Mouse (Mus musculus) neural tube, embryonic 15.5 days (tissue): ENCODE results near the gene Mum1. TPM values are rescaled to one million over a fixed set of nuclear protein-coding genes. Genes with fewer than 3 reads are reported as not detected.
"Not testable (repeated sequence)": the region's sequence is repeated elsewhere in the genome, so short reads cannot be mapped to it uniquely, and the experiment has no call there.

Experiments used
- ATAC-seq: fragments of 200-750 bp; cut with Nextera tagmentation; 2 replicates; pipeline ENCODE4 v1.8.0; 2017; ENCODE audit warnings: mild to moderate bottlenecking, moderate TSS enrichment, moderate library complexity; ENCODE audit not compliant: low FRiP score
- H3K27ac ChIP-seq: fragments of 300-500 bp; sonication (generic); replicated peaks from 2 replicates; pipeline ENCODE4 v1.5.1; 2015; ENCODE audit warnings: mild to moderate bottlenecking, inconsistent platforms
- H3K27me3 ChIP-seq: fragments of 300-500 bp; sonication (generic); replicated peaks from 2 replicates; pipeline ENCODE4 v1.6.1; 2015; ENCODE audit warnings: inconsistent platforms
- H3K36me3 ChIP-seq: fragments of 300-500 bp; sonication (generic); 2 replicates; pipeline ENCODE4 v1.6.1; 2015; ENCODE audit warnings: inconsistent platforms
- H3K4me1 ChIP-seq: fragments of 300-500 bp; sonication (generic); 2 replicates; pipeline ENCODE4 v1.6.1; 2015; ENCODE audit warnings: inconsistent platforms
- H3K4me2 ChIP-seq: fragments of 300-500 bp; sonication (generic); 2 replicates; pipeline ENCODE4 v1.6.1; 2015; ENCODE audit warnings: inconsistent platforms, mild to moderate bottlenecking, moderate library complexity
- H3K4me3 ChIP-seq: fragments of 300-500 bp; sonication (generic); replicated peaks from 2 replicates; pipeline ENCODE4 v1.5.1; 2015; ENCODE audit warnings: mild to moderate bottlenecking, inconsistent platforms
- H3K9ac ChIP-seq: fragments of 300-500 bp; sonication (generic); replicated peaks from 2 replicates; pipeline ENCODE4 v1.6.1; 2015; ENCODE audit warnings: mild to moderate bottlenecking, inconsistent platforms
- H3K9me3 ChIP-seq: fragments of 300-500 bp; sonication (generic); replicated peaks from 2 replicates; pipeline ENCODE4 v1.6.1; 2016; ENCODE audit warnings: inconsistent platforms
- WGBS: fragments of 180-500 bp; shearing (Covaris S2); methylation state at CpG from one replicate; pipeline ENCODE4 v1.1.7; 2015; ENCODE audit warnings: mixed read lengths; 5-methylcytosine and 5-hydroxymethylcytosine counted together
- polyA plus RNA-seq: library from polyadenylated mRNA; unstranded; fragments of >200 nt; fragmentation: Nextera tagmentation; extraction: Ambion mirVana; gene quantifications from 2 replicates; pipeline ENCODE4 v1.2.1, GENCODE M21; 2015

Gene Mum1
- polyA plus RNA-seq, 1 experiment from 2014 or later: 46.8 TPM

DNA sequence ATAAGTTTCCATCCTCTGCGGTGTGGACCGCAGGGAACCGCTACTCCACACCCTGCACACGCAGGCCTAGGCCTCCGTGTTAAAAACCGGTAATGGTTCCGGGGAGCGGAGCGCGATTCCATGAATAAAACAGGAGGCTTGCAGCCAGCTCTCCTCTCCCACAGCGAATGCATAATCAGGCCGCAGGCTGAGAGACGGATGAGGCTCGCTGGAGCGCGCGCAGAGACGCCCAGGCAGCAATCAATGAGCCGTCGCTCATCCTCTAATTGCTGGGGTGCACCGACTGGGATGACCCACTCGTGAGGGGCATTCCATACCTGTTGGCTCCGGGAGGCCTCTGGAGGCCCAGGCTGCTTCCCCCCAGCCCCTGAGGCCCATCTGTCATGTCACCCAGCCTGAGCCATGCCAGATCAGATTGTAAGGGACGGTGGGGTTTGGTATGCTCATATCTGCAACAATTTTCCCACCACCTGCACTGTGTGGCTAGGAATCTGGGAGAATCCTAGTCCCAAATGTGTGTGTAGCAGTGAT, 17.3 kb upstream of the Mum1 start:
- WGBS: 3% methylated on average over 24 of the region's 24 CpGs
- H3K9ac ChIP-seq: peak overlapping the region; percentile 40; the same call in 1 of the 2 replicates
- no peaks in the 10 kb centered on the region for H3K36me3 ChIP-seq
- H3K4me1 ChIP-seq: peaks cover 20% of the 10 kb centered on the region
- no peaks in the 10 kb centered on the region for H3K27me3 ChIP-seq
- ATAC-seq: peak; percentile 51; the same call in 1 of the 2 replicates
- H3K27ac ChIP-seq: peak overlapping the region; percentile 82
- peak overlapping the region; percentile 8; the same call in 1 of the 2 replicates for H3K4me3 ChIP-seq
- no peaks in the 10 kb centered on the region for H3K9me3 ChIP-seq
- peak overlapping the region; percentile 44 for H3K4me2 ChIP-seq

DNA sequence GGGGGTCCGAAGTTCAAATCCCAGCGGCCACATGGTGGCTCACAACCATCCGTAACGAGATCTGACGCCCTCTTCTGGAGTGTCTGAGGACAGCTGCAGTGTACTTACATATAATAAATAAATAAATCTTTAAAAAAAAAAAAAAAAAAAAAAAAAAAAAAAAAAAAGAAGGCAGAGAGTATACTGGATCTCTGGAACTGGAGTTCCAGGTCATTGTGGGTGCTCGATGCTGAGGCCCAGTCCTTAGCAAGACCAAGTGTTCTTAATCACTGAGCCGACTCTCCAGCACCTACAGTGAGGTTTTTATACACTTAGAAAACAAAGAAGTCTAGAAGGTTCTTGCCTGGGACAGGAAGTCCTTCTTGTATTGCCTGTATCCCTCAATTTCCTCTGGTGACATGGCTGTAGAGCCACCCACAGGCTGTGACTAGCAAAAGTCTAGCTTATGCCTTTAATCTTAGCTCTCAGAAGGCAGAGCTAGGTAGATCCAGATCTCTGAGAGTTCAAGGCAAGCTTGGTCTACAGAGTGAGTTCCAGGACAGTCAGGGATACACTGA, 14.6 kb upstream of the Mum1 start:
- ATAC-seq, H3K27ac ChIP-seq, H3K36me3 ChIP-seq, H3K9me3 ChIP-seq, H3K9ac ChIP-seq, H3K27me3 ChIP-seq, H3K4me3 ChIP-seq, H3K4me2 ChIP-seq: not testable (repeated sequence)
- WGBS: 77% methylated on average over 7 of the region's 7 CpGs
- peaks cover 28% of the 10 kb centered on the region for H3K4me1 ChIP-seq

DNA sequence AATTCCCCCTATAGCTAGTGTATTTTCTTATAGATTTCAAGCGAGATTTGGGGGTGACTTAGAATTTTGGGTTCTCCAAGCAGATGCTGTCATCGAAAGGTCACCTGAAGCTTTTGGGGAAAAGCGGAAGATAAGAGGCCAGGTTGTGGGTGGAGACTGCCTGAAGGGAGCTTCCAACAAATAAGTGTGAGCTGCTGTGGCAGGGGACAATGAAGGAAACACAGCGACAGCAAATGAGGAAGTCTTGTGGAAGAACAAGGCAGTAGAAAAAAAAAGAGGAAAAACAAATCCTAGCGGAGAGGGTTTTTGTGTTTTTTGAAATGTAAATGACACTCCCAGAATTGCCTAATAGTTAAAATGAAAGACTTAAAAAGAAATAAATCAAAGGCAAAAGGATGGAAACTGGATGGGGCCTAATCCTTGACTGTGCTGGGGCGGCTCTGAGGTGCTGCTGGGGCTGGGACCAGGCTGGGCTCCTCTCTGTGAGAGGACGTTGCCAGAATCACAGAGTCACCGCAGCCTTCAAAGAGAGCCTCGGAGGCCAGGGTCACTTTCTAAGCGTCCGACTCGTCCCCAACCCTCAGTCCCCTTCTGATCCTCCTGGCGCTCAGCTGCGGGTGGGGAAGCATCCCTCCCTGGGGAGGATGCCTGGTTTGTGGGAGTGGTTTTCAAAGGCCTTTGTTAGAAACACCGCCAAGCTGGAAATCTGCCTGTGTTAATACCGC, 11.0 kb upstream of the Mum1 start:
- Histone ChIP-seq H3K4me3 (no peak overlapping the region), H3K27me3 (no peaks in the 10 kb centered on the region), H3K27ac (no peak overlapping the region), H3K9ac (no peak overlapping the region), H3K4me1 (peaks cover 8% of the 10 kb centered on the region), H3K36me3 (no peaks in the 10 kb centered on the region), H3K9me3 (no peaks in the 10 kb centered on the region), H3K4me2 (no peak overlapping the region; the same call in 1 of the 2 replicates)
- ATAC-seq: no peak
- WGBS: 21% methylated on average over 16 of the region's 16 CpGs

DNA sequence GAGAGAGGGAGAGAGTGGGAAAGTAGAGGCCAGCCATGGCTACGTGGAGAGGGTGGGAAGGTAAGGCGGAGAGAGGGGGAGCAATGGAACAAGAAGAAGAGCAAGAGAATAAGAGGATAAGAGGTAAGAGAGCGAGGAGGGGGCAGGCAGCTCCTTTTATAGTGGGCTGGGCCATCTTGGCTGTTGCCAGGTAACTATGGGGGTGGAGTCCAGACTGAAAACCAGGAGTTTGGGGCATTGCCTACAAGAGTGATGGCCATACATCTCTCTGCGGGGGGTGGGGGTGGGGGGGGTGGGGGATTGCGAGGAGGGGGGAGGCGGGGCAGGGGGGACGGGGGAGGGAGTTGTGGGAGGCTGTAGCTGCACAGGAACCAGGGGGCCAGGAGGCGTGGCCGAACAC, 5.6 kb upstream of the Mum1 start:
- WGBS: 31% methylated on average over 7 of the region's 9 CpGs
- H3K4me1 ChIP-seq: peaks cover 6% of the 10 kb centered on the region
- H3K27ac ChIP-seq: no peak overlapping the region
- H3K4me3 ChIP-seq: no peak overlapping the region
- no peak overlapping the region for H3K9ac ChIP-seq
- H3K27me3 ChIP-seq: no peaks in the 10 kb centered on the region
- ATAC-seq: no peak
- no peaks in the 10 kb centered on the region for H3K36me3 ChIP-seq
- no peak overlapping the region for H3K4me2 ChIP-seq
- H3K9me3 ChIP-seq: no peaks in the 10 kb centered on the region

DNA sequence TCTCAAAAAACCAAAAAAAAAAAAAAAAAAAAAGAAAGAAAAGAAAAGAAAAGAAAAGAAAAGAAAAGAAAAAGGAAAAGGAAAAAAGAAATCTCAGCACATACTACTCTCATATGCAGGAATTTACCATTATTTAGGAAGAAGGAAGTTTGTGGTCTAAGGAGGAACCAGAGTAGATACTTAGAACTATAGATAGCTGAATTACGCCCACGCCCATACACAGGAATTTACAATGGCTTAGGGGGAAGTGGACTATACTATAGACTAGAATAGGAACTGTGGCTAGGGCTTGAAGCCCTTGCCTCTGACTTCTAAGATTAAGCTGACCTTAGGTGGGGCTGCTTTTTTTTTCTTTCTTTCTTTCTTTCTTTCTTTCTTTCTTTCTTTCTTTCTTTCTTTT, 3.1 kb upstream of the Mum1 start:
- not testable (repeated sequence) for H3K9me3 ChIP-seq, H3K4me3 ChIP-seq, H3K36me3 ChIP-seq, H3K27me3 ChIP-seq, H3K4me2 ChIP-seq, H3K9ac ChIP-seq, ATAC-seq, H3K27ac ChIP-seq
- H3K4me1 ChIP-seq: peaks cover 25% of the 10 kb centered on the region
- WGBS: 85% methylated on average over 2 of the region's 2 CpGs

DNA sequence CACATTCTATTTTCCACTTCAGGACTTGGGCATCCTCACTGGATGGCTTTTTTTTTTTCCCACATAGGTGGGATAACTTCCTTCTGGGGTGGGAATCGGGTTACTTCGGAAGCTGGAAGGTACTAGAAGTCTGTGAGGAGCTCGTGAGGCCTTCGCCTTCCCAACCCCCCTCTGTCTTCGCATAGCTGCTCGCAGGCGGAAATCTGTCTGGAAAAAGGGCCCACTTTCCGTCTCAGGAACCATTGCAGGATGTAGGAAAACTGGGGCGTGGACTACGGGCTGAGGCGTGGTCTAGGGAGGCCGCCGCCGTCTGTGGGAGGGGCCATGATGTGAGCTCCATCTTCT, 191 bp upstream of the Mum1 start:
- no peaks in the 10 kb centered on the region for H3K27me3 ChIP-seq

DNA sequence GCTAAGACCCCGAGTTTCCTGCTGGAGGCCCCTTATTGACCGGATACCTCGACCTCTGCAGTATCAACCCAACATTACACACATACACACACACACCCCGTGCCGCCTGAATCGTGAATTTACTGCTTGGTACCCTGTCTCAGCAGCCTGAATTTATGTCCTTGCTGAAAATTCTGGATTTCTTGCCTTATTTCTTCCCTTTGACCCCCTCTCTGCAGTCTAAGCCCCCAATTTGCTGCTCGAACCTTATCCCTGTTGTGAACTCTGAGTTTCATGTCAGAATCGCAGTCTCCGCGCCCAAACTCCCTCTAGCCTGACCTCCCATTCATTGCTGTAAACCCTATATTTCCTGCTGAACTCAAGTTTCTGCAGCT, 919 bp downstream of the Mum1 start:
- ATAC-seq: peak; percentile 27; the same call in 1 of the 2 replicates
- peak overlapping the region; percentile 97 for H3K9ac ChIP-seq
- H3K9me3 ChIP-seq: no peaks in the 10 kb centered on the region
- no peaks in the 10 kb centered on the region for H3K27me3 ChIP-seq
- H3K4me3 ChIP-seq: peak overlapping the region; percentile 75
- H3K27ac ChIP-seq: peak overlapping the region; percentile 97
- peaks cover 19% of the 10 kb centered on the region for H3K36me3 ChIP-seq
- WGBS: 7% methylated on average over 10 of the region's 10 CpGs
- H3K4me1 ChIP-seq: peaks cover 50% of the 10 kb centered on the region
- H3K4me2 ChIP-seq: peak overlapping the region; percentile 89

More for the DNA sequence above, 191 bp upstream of the Mum1 start:
- H3K27ac ChIP-seq: peak overlapping the region; percentile 97
- WGBS: under 1% methylated on average over 14 of the region's 14 CpGs
- peaks cover 50% of the 10 kb centered on the region for H3K4me1 ChIP-seq
- ATAC-seq: no peak
- H3K9me3 ChIP-seq: no peaks in the 10 kb centered on the region
- H3K4me3 ChIP-seq: peak overlapping the region; percentile 75
- peak overlapping the region; percentile 97 for H3K9ac ChIP-seq
- peaks cover 10% of the 10 kb centered on the region for H3K36me3 ChIP-seq
- H3K4me2 ChIP-seq: peak overlapping the region; percentile 89

DNA sequence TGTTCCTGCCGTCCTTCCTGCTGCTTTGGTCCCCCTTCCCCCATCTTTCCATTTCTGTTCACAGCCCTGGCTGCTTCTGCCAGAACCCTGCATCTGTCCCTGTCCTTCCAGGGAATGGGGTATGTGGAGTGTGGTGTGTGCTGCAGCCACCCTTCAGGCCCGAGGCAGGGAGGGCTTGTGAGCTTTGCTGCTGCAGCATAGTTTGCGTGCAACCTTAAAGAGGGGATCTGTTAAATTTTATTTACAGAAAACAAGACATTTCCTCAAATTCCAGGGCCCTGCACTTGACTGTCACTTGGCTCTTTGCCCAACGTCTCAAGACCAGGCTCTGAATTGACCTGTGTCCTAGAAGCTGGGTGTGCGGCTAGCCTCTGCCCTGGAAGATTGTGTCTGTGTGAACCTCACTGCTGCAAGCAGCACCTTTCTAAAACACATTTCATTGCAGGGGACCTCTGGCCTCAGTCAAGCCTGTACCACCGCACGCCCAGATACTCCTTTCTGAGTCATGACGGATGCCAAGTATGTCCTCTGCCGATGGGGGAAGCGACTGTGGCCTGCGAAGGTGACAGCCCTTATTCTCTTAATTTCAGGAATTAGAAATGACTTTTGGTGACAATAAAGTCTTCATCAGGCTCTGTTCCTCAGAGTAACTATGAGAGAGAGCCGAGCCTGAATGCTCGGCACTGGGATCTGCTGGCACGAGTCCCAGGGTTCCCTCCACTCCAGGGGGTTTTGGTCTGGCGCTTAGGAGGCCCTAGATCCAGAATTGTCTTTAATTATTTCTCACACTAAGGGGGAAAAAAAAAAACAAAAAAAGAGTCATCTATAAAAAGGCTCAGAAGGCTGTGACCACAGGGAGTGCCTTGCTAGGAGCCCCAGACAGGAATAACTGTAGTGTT, 1.9 kb downstream of the Mum1 start:
- H3K27me3 ChIP-seq: no peaks in the 10 kb centered on the region
- H3K9ac ChIP-seq: peak overlapping the region; percentile 97
- H3K4me1 ChIP-seq: peaks cover 58% of the 10 kb centered on the region
- H3K27ac ChIP-seq: peak overlapping the region; percentile 97
- WGBS: 46% methylated on average over 15 of the region's 15 CpGs
- no peak for ATAC-seq
- H3K36me3 ChIP-seq: peaks cover 28% of the 10 kb centered on the region
- peak overlapping the region; percentile 89 for H3K4me2 ChIP-seq
- peak overlapping the region; percentile 75 for H3K4me3 ChIP-seq
- H3K9me3 ChIP-seq: no peaks in the 10 kb centered on the region

DNA sequence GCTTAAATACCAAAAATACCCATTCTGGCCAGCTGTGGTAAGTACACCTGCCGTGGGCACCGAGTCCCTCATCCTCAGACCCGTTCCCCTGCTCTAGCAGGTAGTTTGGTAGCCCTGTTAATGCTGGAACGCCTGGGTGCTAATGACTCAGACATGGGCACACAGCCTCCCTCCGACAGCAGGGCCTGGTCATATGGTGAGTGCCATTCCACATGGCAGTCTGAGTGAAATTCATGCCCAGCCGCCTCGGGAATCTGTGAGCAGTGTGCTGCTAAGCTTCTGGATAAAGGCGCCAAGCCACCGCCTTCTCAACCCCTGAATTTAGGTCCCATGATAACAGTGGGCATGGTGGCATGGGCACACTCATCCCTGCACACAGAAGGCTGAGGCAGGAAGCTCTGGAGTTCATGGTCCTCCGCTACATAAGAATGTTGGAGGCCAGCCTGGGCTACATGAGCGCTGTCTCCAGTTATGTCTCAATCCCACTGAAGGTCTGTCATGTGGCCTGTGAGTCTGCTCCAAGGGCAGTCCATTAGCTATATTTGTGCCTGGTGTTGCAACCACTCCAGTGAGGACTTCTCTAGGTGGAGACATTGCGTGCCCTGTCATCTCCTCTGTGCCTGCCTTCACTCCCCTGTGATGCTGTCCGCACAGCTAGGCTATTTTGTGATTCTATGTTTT, 10.1 kb downstream of the Mum1 start:
- Histone ChIP-seq H3K9me3 (no peaks in the 10 kb centered on the region), H3K27ac (no peak overlapping the region), H3K27me3 (no peaks in the 10 kb centered on the region), H3K36me3 (peaks cover 97% of the 10 kb centered on the region), H3K4me2 (no peak overlapping the region), H3K4me1 (peaks cover 16% of the 10 kb centered on the region), H3K9ac (no peak overlapping the region), H3K4me3 (no peak overlapping the region)
- ATAC-seq: no peak
- WGBS: 96% methylated on average over 13 of the region's 13 CpGs

DNA sequence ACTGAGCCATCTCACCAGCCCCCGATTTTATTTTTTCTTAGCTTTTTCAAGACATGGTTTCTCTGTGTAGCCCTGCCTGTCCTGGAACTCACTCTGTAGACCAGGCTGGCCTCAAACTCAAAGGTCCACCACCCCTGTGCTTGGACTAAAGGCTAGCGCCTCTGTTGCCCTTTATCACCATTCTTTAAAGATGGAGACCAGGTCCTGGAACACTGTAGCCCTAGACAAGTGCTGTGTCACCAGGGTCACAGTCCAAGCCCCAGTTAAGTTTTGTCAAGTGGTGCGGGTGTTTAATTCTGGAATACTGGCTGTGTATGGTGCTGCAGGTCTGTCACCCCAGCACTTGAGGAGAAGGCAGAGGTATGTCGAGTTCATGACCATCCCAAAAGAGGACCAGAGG, 10.8 kb downstream of the Mum1 start:
- Histone ChIP-seq H3K27ac (no peak overlapping the region), H3K4me2 (no peak overlapping the region), H3K4me1 (peaks cover 16% of the 10 kb centered on the region), H3K9ac (no peak overlapping the region), H3K36me3 (peaks cover 96% of the 10 kb centered on the region), H3K9me3 (no peaks in the 10 kb centered on the region), H3K27me3 (no peaks in the 10 kb centered on the region), H3K4me3 (no peak overlapping the region)
- WGBS: 91% methylated on average over 4 of the region's 4 CpGs
- ATAC-seq: no peak

DNA sequence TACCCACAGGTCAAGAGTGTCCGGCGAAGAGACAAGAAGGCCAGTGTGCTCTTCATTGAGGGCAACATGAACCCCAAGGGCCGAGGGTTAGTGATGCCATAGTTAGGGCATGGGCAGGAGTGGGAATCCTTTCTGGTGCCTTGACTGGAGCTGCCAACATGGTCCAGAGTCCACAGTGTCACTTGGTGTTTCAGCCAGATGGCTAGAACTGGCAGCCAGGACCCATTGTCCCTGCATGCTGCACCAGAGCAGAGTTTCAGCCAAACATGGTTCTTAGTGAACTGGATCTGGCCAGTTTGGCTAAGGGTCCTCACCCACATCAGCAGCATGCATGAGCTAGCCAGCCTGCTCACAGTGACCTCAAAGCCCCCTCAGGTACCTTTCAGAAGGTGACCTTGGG, 12.1 kb downstream of the Mum1 start:
- H3K4me3 ChIP-seq: no peak overlapping the region
- no peak for ATAC-seq
- H3K9me3 ChIP-seq: no peaks in the 10 kb centered on the region
- peaks cover 6% of the 10 kb centered on the region; the same call in 1 of the 2 replicates for H3K4me1 ChIP-seq
- H3K27me3 ChIP-seq: no peaks in the 10 kb centered on the region
- no peak overlapping the region for H3K4me2 ChIP-seq
- no peak overlapping the region for H3K27ac ChIP-seq
- 94% methylated on average over 3 of the region's 3 CpGs for WGBS
- H3K36me3 ChIP-seq: peaks cover 95% of the 10 kb centered on the region
- no peak overlapping the region for H3K9ac ChIP-seq
